Mouse (Mus musculus) embryo, embryonic 11.5 days (tissue): Measurements from ENCODE around the gene Cyp27b1.

Experiments used
- DNase-seq: peaks from one replicate; pipeline ENCODE4 v3.0.0-alpha.2; 2012; ENCODE audit warnings: low read depth, low spot score

Gene Cyp27b1

DNA sequence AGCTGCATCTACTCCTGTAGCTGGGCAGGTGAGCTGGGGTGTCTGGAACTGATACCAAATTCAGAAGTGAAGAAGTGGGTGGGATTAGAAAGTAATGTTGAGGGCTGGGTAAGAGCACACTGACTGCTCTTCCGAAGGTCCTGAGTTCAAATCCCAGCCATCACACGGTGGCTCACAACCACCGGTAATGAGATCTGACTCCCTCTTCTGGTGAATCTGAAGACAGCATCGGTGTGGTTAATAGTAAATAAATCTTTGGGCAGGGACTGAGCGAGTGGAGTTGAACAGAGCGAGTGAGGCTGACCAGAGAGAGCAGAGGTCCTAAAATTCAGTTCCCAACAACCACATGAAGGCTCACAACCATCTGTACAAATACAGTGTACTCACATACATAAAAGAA is 37.6 kb downstream of the Cyp27b1 start:
- no peak for DNase-seq

GRCm38 (mm10) chr10:127090560-127091411 is 42.7 kb downstream of the Cyp27b1 start:
- DNase-seq = no peak

DNA sequence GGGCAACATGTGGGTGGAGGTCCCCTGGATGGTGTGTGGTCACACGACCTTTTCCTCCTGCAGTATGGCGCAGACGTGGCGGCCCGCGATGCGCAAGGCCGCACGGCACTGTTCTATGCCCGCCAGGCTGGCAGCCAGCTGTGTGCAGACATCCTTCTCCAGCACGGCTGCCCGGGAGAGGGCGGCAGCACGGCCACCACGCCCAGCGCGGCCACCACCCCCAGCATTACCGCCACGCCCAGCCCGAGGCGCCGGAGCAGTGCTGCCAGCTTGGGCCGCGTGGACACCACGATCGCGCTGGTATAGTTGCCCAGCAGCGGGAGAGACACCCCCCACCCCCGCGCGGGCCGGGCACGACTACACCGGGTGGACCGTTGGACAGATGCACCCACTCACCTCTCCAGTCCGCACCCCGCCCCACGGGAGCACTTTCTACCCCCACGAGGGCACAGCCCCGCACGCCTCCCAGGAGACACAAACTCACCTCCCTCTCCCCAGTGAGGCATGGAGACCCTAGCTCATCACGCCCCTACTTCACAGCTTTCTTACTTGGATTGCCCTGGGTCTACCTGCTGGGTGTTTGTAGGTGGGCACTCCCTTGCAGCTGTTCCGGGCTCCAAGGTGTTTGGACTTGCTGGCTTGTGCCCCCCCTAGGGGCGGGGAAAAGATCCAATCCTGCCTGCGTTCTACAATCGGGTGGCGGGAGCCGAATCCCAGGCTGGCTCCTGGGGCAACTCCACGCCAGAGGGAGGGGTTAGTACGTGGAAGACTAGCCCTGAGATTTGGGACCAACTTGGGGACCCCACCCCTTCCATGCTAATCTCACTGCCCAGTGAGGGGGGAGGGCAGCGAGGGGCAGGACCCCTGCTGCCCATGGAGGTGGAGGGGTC is 43.7 kb downstream of the Cyp27b1 start:
- DNase-seq = no peak

DNA sequence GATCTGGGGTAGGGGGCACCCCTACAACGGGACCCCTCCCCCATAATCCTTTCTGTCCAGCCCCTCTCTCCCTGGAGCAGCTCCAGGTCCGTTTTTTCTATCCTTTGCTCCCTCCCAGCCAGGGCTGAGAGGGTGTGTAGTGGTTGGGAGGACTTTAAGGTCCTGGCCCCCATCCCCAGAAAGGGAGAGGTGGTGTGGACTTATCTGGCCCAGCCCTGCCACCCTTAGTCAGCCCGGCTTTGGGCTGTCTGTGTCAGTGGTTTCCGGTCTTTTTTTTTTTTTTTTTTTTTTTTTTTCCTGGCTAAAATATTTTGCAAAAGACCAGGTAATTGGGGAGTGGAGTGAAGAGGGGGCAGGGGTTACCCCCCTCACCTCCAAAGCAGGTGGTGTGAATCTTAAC is 44.7 kb downstream of the Cyp27b1 start:
- DNase-seq = no peak

DNA sequence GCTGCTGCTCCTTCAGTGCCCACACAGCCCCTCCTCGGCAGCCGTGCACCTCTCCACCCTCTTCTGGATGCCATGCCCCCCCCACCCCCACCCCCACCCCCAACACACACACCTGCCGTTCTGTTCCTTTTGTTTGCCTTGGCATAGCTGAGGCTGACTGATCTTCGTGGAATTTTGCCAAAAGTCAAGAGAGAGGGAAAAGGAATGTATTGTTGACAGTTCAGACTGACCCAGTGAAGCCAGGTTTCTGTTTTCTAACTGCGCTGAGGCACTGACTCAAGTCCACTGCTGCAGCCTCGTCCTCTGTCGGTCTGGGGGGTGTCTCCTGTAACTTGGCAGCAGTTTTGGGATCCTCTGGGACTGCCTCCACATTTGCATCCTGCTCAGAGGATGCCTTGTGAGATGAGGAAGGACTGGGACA is 46.3 kb downstream of the Cyp27b1 start:
- DNase-seq = no peak

DNA sequence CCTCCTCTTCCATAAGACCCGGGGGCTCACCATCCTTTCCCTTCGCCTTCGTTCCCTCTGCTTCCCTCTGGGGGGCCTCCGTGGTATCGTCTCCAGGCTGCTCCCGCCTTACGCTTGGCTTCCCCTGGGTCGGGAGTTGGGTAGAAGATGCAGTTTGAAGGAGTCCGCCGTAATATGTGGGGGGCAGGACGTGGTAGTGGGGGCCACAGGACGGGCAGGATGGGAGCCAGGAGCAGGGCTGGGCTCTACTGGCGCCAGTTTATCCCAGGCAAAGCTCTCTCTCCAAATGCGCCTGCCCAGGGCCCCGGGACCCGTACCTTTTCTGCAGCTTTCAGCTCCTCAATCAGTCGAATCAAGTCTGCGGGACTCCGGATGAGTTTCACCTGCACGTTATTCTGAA is 50.5 kb downstream of the Cyp27b1 start:
- no peak for DNase-seq

DNA sequence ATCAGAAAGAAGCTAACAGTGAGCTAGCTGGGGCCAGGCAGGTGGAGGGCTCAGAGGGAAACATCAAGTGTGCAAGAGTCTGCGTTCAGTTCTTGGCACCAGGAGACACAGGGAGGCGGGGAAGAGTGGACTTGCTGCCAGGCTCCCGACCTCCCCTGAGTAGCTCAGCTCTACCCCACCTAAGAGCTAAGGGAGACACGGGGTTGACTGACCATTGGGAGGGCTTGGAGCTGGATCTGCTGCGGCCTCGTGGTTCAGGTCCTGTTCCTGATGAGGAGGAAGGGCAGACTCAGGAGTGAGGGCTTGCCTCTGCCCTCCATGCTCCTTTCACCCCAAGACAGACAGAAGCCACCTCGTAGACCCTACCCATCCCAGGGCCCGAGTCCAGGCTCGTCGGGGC is 51.1 kb downstream of the Cyp27b1 start:
- DNase-seq = no peak

- no peak for DNase-seq
These were observed 51.8 kb downstream of the Cyp27b1 start for GRCm38 (mm10) chr10:127099868-127100267.

DNA sequence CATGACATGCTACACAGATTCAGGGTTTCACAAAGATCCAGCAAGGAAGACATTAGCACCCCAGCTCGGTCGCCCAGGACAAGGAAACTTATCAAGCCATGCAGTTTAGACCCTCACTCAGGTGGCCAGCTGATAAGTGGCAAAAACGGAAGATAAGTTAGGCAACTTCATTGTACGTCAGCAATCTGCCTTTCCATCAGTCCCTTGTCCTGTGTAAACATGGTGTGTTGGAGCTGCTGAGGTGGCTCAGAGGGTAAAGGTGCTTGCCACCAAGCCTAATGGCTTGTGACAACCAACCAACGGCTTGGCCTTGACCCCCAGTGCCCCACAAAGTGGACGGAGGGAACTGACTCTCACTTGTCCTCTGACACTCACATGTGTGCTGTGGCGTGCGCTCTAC is 52.4 kb downstream of the Cyp27b1 start:
- no peak for DNase-seq

- no peak for DNase-seq
These were observed 53.1 kb downstream of the Cyp27b1 start for GRCm38 (mm10) chr10:127101151-127101550.
